Mouse (Mus musculus) kidney, embryonic 14.5 days (tissue): ENCODE results near the gene Ttll1. TPM values are rescaled to one million over a fixed set of nuclear protein-coding genes. Genes with fewer than 3 reads are reported as not detected.

ENCODE experiments used
- microRNA-seq: library from miRNA; unstranded; fragments of <30 nt; microRNA quantifications from one replicate; pipeline ENCODE4, GENCODE M21; 2016
- polyA plus RNA-seq: library from polyadenylated mRNA; unstranded; fragments of >200 nt; fragmentation: Nextera tagmentation; extraction: Ambion mirVana; gene quantifications from 2 replicates; pipeline ENCODE4 v1.2.1, GENCODE M21; 2014

Gene Ttll1
- polyA plus RNA-seq, 1 experiment from 2014 or later = 19.8 TPM

Small RNA genes lying within 50 kb of the gene (microRNA-seq; reads per million reads assigned to microRNA genes)
- not detected for gene Gm24575

Other genes with a start within 250 kb of the Ttll1 start
- 25.7 and 33.3 TPM in 2 replicates for gene Arfgap3, start 160.6 kb downstream of the Ttll1 start, polyA plus RNA-seq
- gene Pacsin2, start 46.3 kb downstream of the Ttll1 start, polyA plus RNA-seq = 37.9 and 64.2 TPM in 2 replicates
- 12.3 and 12.6 TPM in 2 replicates for gene Bik, start 16.0 kb upstream of the Ttll1 start, polyA plus RNA-seq
- gene Tspo, start 52.7 kb upstream of the Ttll1 start, polyA plus RNA-seq = 57.8 and 60.7 TPM in 2 replicates
- gene Mcat, start 52.9 kb upstream of the Ttll1 start, polyA plus RNA-seq = 29.3 and 43.7 TPM in 2 replicates
- gene Ttll12, start 84.3 kb upstream of the Ttll1 start, polyA plus RNA-seq = 34.6 and 42.3 TPM in 2 replicates
- gene Scube1, start 214.1 kb upstream of the Ttll1 start, polyA plus RNA-seq = 4.7 and 7.4 TPM in 2 replicates